Mouse (Mus musculus) lung, adult 2 months (tissue): ENCODE data around the gene Slc39a3. TPM values are rescaled to one million over a fixed set of nuclear protein-coding genes. Genes with fewer than 3 reads are reported as not detected.
A peak's percentile ranks its signal among the peaks of the same experiment; 100 is the strongest.

Source experiments
- DNase-seq: peaks from one replicate; pipeline ENCODE4 v3.0.0; 2022
- H3K4me1 ChIP-seq: fragments of 200-500 bp; 2 replicates; pipeline ENCODE4 v1.6.1; 2011; ENCODE audit warnings: low read length; ENCODE audit not compliant: control insufficient read depth, insufficient read depth
- H3K4me3 ChIP-seq: fragments of 200-500 bp; replicated peaks from 2 replicates; pipeline ENCODE3; 2011; ENCODE audit warnings: low read depth, mild to moderate bottlenecking, control low read depth, low read length; ENCODE audit errors: extremely low read depth
- CTCF ChIP-seq: fragments of 200-500 bp; IDR thresholded peaks from 2 replicates; pipeline ENCODE4 v1.5.1; 2011; ENCODE audit warnings: mild to moderate bottlenecking, low read length, control low read depth; ENCODE audit not compliant: insufficient read depth
- POLR2A ChIP-seq: fragments of 200-500 bp; IDR thresholded peaks from 2 replicates; pipeline ENCODE4 v1.6.1; 2011; ENCODE audit warnings: low read depth, mild to moderate bottlenecking, control low read depth, low read length, borderline replicate concordance; ENCODE audit errors: extremely low read depth
- WGBS: fragments of 180-500 bp; shearing (Covaris S2); methylation state at CpG from one replicate; pipeline ENCODE4 v1.1.7; 2018; 5-methylcytosine and 5-hydroxymethylcytosine counted together
- polyA plus RNA-seq: library from polyadenylated mRNA; depleted of rRNA; stranded (reverse); fragments of >200 nt; gene quantifications from 2 replicates; pipeline ENCODE4 v1.2.3, GENCODE M21; 2012; rRNA removed

Gene Slc39a3
- polyA plus RNA-seq, 1 experiment, result 44.2 TPM

GRCm38 (mm10) chr10:80987709-80988441 lies 49.4 kb downstream of the Slc39a3 start:
- 8% methylated on average over 10 of the region's 10 CpGs for WGBS
- DNase-seq, result peak; percentile 84
- TF ChIP-seq CTCF, result peak; percentile 92
- TF ChIP-seq POLR2A, result no peak
- H3K4me3 ChIP-seq, result no peak overlapping the region
- peaks cover 10% of the 10 kb centered on the region for H3K4me1 ChIP-seq

GRCm38 (mm10) chr10:80986754-80987153 lies 50.5 kb downstream of the Slc39a3 start:
- TF ChIP-seq POLR2A (no peak), CTCF (no peak)
- WGBS, result 60% methylated on average over 6 of the region's 6 CpGs
- peaks cover 10% of the 10 kb centered on the region for H3K4me1 ChIP-seq
- peak; percentile 48 for DNase-seq
- no peak overlapping the region for H3K4me3 ChIP-seq

- H3K4me1 ChIP-seq, result peaks cover 10% of the 10 kb centered on the region
- H3K4me3 ChIP-seq, result peak overlapping the region; percentile 52
- 17% methylated on average over 13 of the region's 13 CpGs for WGBS
- no peak for DNase-seq
- TF ChIP-seq CTCF (no peak), POLR2A (peak; percentile 24; the same call in 1 of the 2 replicates)
Observed at GRCm38 (mm10) chr10:80985970-80986701, 51.1 kb downstream of the Slc39a3 start.

- WGBS, result 8% methylated on average over 37 of the region's 37 CpGs
- H3K4me3 ChIP-seq, result peak overlapping the region; percentile 52
Observed at GRCm38 (mm10) chr10:80985241-80985969, 51.8 kb downstream of the Slc39a3 start.

GRCm38 (mm10) chr10:80984223-80984622 lies 53.0 kb downstream of the Slc39a3 start:
- no peak for DNase-seq
- 87% methylated on average over 12 of the region's 12 CpGs for WGBS
- Histone ChIP-seq H3K4me1 (peaks cover 10% of the 10 kb centered on the region), H3K4me3 (no peak overlapping the region)
- no peak for TF ChIP-seq CTCF
- no peak for TF ChIP-seq POLR2A

More at GRCm38 (mm10) chr10:80985241-80985969, 51.8 kb downstream of the Slc39a3 start:
- peak; percentile 77 for DNase-seq
- TF ChIP-seq POLR2A, result 0 out of 2 replicates have a peak, but pooled peaks have one; percentile 16
- no peak for TF ChIP-seq CTCF
- H3K4me1 ChIP-seq, result peaks cover 10% of the 10 kb centered on the region

GRCm38 (mm10) chr10:80982381-80982780 lies 54.8 kb downstream of the Slc39a3 start:
- Histone ChIP-seq H3K4me1 (peaks cover 7% of the 10 kb centered on the region), H3K4me3 (no peak overlapping the region)
- DNase-seq, result no peak
- TF ChIP-seq POLR2A, result no peak
- 56% methylated on average over 4 of the region's 4 CpGs for WGBS

GRCm38 (mm10) chr10:80981564-80982112 lies 55.6 kb downstream of the Slc39a3 start:
- no peak for DNase-seq
- peaks cover 5% of the 10 kb centered on the region for H3K4me1 ChIP-seq
- WGBS, result 47% methylated on average over 7 of the region's 7 CpGs
- TF ChIP-seq CTCF (no peak), POLR2A (no peak)
- no peak overlapping the region for H3K4me3 ChIP-seq

Other genes with a start within 250 kb of the Slc39a3 start
- gene Sf3a2, start 239.2 kb downstream of the Slc39a3 start, polyA plus RNA-seq, result 35.7 and 38.7 TPM in 2 replicates
- 51.2 and 58.8 TPM in 2 replicates for gene Plekhj1, start 238.8 kb downstream of the Slc39a3 start, polyA plus RNA-seq
- 0.62 and 1.3 TPM in 2 replicates for gene Amh, start 232.2 kb downstream of the Slc39a3 start, polyA plus RNA-seq
- gene Jsrp1, start 223.9 kb downstream of the Slc39a3 start, polyA plus RNA-seq, result 7.7 TPM in 1 of 2 replicates, not detected in the other
- gene Oaz1, start 210.8 kb downstream of the Slc39a3 start, polyA plus RNA-seq, result 804 and 834 TPM in 2 replicates
- gene Lingo3, start 193.4 kb downstream of the Slc39a3 start, polyA plus RNA-seq, result 0.10 and 0.31 TPM in 2 replicates
- gene Lsm7, start 182.2 kb downstream of the Slc39a3 start, polyA plus RNA-seq, result 78.5 and 79.1 TPM in 2 replicates
- 91.7 and 93.9 TPM in 2 replicates for gene Sppl2b, start 182.2 kb downstream of the Slc39a3 start, polyA plus RNA-seq
- 0.06 and 0.07 TPM in 2 replicates for gene Tmprss9, start 165.6 kb downstream of the Slc39a3 start, polyA plus RNA-seq
- 157 and 196 TPM in 2 replicates for gene Timm13, start 136.5 kb downstream of the Slc39a3 start, polyA plus RNA-seq
- 9.4 and 11.3 TPM in 2 replicates for gene Lmnb2, start 119.2 kb downstream of the Slc39a3 start, polyA plus RNA-seq
- 103 and 120 TPM in 2 replicates for gene Gadd45b, start 107.4 kb downstream of the Slc39a3 start, polyA plus RNA-seq
- gene Gng7, start 22.5 kb downstream of the Slc39a3 start, polyA plus RNA-seq, result 2.6 and 3.0 TPM in 2 replicates
- gene Diras1, start 11.8 kb downstream of the Slc39a3 start, polyA plus RNA-seq, result 0.03 TPM in 1 of 2 replicates, not detected in the other
- gene Sgta, start 22.8 kb upstream of the Slc39a3 start, polyA plus RNA-seq, result 182 and 183 TPM in 2 replicates
- gene Thop1, start 32.6 kb upstream of the Slc39a3 start, polyA plus RNA-seq, result 31.7 and 59.6 TPM in 2 replicates
- gene Creb3l3, start 61.4 kb upstream of the Slc39a3 start, polyA plus RNA-seq, result 0.15 and 0.47 TPM in 2 replicates
- 147 and 176 TPM in 2 replicates for gene Map2k2, start 68.5 kb upstream of the Slc39a3 start, polyA plus RNA-seq
- 66.7 and 83.6 TPM in 2 replicates for gene Zbtb7a, start 97.8 kb upstream of the Slc39a3 start, polyA plus RNA-seq
- gene Pias4, start 130.5 kb upstream of the Slc39a3 start, polyA plus RNA-seq, result 33.0 and 40.0 TPM in 2 replicates
- 1,377 and 1,420 TPM in 2 replicates for gene Eef2, start 139.2 kb upstream of the Slc39a3 start, polyA plus RNA-seq
- 70.4 and 73.5 TPM in 2 replicates for gene Dapk3, start 145.6 kb upstream of the Slc39a3 start, polyA plus RNA-seq
- not detected in 2 replicates for gene 4930442H23Rik, start 146.4 kb upstream of the Slc39a3 start, polyA plus RNA-seq
- 0.28 and 0.59 TPM in 2 replicates for gene Nmrk2, start 164.6 kb upstream of the Slc39a3 start, polyA plus RNA-seq
- gene Atcay, start 193.4 kb upstream of the Slc39a3 start, polyA plus RNA-seq, result 0.08 and 0.20 TPM in 2 replicates
- gene Zfr2, start 195.7 kb upstream of the Slc39a3 start, polyA plus RNA-seq, result 8.9 and 10.0 TPM in 2 replicates
- gene Matk, start 215.5 kb upstream of the Slc39a3 start, polyA plus RNA-seq, result 2.7 and 3.3 TPM in 2 replicates
- 60.1 and 87.9 TPM in 2 replicates for gene Mrpl54, start 229.5 kb upstream of the Slc39a3 start, polyA plus RNA-seq
- 86.4 and 104 TPM in 2 replicates for gene Apba3, start 229.5 kb upstream of the Slc39a3 start, polyA plus RNA-seq